Mouse (Mus musculus) olfactory bulb, adult 2 months (tissue): ENCODE data around the gene Kctd12b.

Experiments used
- CTCF ChIP-seq: fragments of 200-500 bp; IDR thresholded peaks from 2 replicates; pipeline ENCODE4 v1.5.1; 2012; ENCODE audit warnings: low read depth, mild to moderate bottlenecking, low read length, moderate library complexity; ENCODE audit not compliant: insufficient read depth
- POLR2A ChIP-seq: fragments of 200-500 bp; IDR thresholded peaks from 2 replicates; pipeline ENCODE4 v1.6.1; 2012; ENCODE audit warnings: mild to moderate bottlenecking, low read depth, low read length, moderate library complexity; ENCODE audit not compliant: insufficient read depth

DNA sequence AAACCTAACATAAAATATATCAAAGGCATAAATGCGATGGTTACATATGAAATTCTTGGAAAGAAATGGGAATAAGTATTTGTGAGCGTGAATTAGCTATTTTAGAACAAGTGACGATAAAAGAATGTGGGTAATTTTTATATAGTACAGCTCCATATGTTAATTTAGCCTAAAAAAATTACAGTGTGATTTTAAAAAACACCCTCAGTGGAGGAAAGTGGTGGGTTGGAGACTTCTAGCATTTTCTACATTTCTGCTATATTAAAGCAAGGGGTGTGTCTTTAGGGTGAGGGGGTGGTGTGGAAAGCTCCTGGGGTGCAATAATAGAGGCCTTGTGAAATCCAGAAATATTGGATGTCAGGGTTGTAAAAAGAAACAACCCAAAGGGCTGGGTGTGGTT, 46.3 kb upstream of the Kctd12b start:
- no peak for TF ChIP-seq POLR2A
- TF ChIP-seq CTCF: no peak
